Mouse (Mus musculus) kidney, embryonic 14.5 days (tissue): Measurements from ENCODE around the gene Tmem184a. TPM values are rescaled to one million over a fixed set of nuclear protein-coding genes. Genes with fewer than 3 reads are reported as not detected.

Experiments used
- ATAC-seq: fragments of 200-750 bp; cut with Nextera tagmentation; 2 replicates; pipeline ENCODE4 v1.8.0; 2017; ENCODE audit warnings: moderate number of reproducible peaks, mild to moderate bottlenecking, moderate TSS enrichment, moderate library complexity; ENCODE audit not compliant: low FRiP score, low TSS enrichment
- H3K27ac ChIP-seq: fragments of 300-500 bp; sonication (generic); 2 replicates; pipeline ENCODE4 v1.5.1; 2014; ENCODE audit warnings: low read depth, mild to moderate bottlenecking, low read length, moderate library complexity, mixed read lengths
- H3K27me3 ChIP-seq: fragments of 300-500 bp; sonication (generic); 2 replicates; pipeline ENCODE4 v1.6.1; 2014; ENCODE audit warnings: mild to moderate bottlenecking, low read length; ENCODE audit not compliant: control insufficient read depth, insufficient read depth
- H3K36me3 ChIP-seq: fragments of 300-500 bp; sonication (generic); 2 replicates; pipeline ENCODE4 v1.6.1; 2014; ENCODE audit warnings: low read length, mixed read lengths; ENCODE audit not compliant: control insufficient read depth, insufficient read depth
- H3K4me1 ChIP-seq: fragments of 300-500 bp; sonication (generic); 2 replicates; pipeline ENCODE4 v1.6.1; 2014; ENCODE audit warnings: low read length, mixed read lengths; ENCODE audit not compliant: control insufficient read depth, insufficient read depth
- H3K4me2 ChIP-seq: fragments of 300-500 bp; sonication (generic); replicated peaks from 2 replicates; pipeline ENCODE4 v1.6.1; 2014; ENCODE audit warnings: low read depth, mild to moderate bottlenecking, low read length
- H3K4me3 ChIP-seq: fragments of 300-500 bp; sonication (generic); 2 replicates; pipeline ENCODE4 v1.5.1; 2014; ENCODE audit warnings: mild to moderate bottlenecking, low read length
- H3K9ac ChIP-seq: fragments of 300-500 bp; sonication (generic); 2 replicates; pipeline ENCODE4 v1.6.1; 2014; ENCODE audit warnings: low read depth, mild to moderate bottlenecking, low read length, moderate library complexity
- H3K9me3 ChIP-seq: fragments of 300-500 bp; sonication (generic); 2 replicates; pipeline ENCODE4 v1.6.1; 2016; ENCODE audit warnings: low read length; ENCODE audit not compliant: control insufficient read depth
- WGBS: fragments of 180-500 bp; shearing (Covaris S2); extraction: QIAGEN DNeasy Blood & Tissue Kit; methylation state at CpG from one replicate; pipeline ENCODE4 v1.1.7; 2014; 5-methylcytosine and 5-hydroxymethylcytosine counted together
- polyA plus RNA-seq: library from polyadenylated mRNA; unstranded; fragments of >200 nt; fragmentation: Nextera tagmentation; extraction: Ambion mirVana; gene quantifications from 2 replicates; pipeline ENCODE4 v1.2.1, GENCODE M21; 2014

Gene Tmem184a
- polyA plus RNA-seq, 1 experiment from 2014 or later, result 4.9 TPM

DNA sequence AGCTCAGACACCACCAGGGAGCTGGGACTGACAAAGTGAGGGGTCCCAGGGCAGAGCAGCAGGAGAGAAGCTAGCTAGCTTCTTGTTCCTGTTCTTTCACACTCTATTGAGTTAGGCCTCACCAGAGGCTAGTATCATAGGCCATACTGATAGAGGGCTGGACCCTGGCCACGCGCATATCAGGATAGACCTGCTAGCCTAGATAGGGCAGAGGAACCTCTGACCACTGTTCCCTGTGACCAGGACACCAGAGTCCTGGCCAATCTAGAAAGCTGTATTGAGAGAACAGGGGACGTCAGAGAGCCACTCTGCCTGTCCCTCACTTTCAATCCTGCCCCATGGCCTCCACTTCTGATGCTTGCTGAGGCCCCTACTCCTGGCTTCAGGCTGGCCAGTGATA lies 1.7 kb downstream of the Tmem184a start:
- 88% methylated on average over 3 of the region's 3 CpGs for WGBS
- Histone ChIP-seq H3K4me3 (no peak overlapping the region), H3K27ac (no peak overlapping the region), H3K9me3 (no peaks in the 10 kb centered on the region), H3K4me2 (no peak overlapping the region), H3K27me3 (peaks cover 12% of the 10 kb centered on the region), H3K4me1 (peaks cover 8% of the 10 kb centered on the region; the same call in 1 of the 2 replicates), H3K9ac (no peak overlapping the region), H3K36me3 (peaks cover 11% of the 10 kb centered on the region; the same call in 1 of the 2 replicates)
- no peak for ATAC-seq

DNA sequence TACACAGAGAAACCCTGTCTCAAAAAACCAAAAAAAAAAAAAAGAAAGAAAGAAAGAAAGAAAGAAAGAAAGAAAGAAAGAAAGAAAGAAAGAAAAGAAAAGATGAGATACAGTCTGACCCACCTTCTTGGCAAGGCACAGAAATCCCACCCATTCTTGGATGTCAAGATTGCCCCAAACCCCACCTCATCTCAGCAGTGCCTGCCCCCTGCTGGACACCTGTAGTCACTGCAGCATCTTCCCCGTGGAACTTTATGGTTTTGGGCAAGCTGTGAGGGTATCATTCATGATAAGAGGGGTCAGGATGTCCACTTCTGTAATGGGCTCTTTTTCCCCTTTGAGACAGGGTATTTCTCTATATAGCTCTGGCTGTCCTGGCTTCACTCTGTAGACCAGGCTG lies 2.4 kb downstream of the Tmem184a start:
- H3K4me2 ChIP-seq, result no peak overlapping the region
- H3K36me3 ChIP-seq, result peaks cover 3% of the 10 kb centered on the region; the same call in 1 of the 2 replicates
- no peak overlapping the region for H3K4me3 ChIP-seq
- 13% methylated on average over 1 of the region's 1 CpGs for WGBS
- H3K27ac ChIP-seq, result no peak overlapping the region
- no peak overlapping the region for H3K9ac ChIP-seq
- no peak for ATAC-seq
- 0 out of 2 replicates have a peak, but pooled peaks cover under 1% of the 10 kb centered on the region for H3K4me1 ChIP-seq
- H3K27me3 ChIP-seq, result peaks cover 17% of the 10 kb centered on the region
- no peaks in the 10 kb centered on the region for H3K9me3 ChIP-seq

DNA sequence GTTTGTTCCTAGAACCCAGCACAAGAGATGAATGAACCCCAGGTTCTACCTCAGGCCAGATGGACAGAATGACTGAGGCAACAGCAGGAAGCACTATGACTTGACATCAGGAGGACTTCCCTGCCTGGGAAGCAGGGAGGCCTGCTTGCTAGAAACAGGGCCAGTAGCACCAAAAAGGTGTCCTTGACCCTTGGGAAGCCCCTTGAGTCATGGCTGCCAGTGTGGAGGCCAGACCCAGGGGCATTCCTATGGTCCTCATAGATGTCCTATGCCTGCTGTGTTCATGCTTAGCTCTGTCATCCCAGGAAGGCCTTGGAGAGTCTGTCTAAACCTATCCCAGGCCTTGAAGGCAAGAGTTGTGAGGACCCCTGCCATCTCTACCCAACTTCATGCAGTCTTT lies 3.3 kb downstream of the Tmem184a start:
- no peaks in the 10 kb centered on the region; the same call in 1 of the 2 replicates for H3K36me3 ChIP-seq
- ATAC-seq, result no peak
- H3K4me1 ChIP-seq, result no peaks in the 10 kb centered on the region
- H3K27me3 ChIP-seq, result peaks cover 17% of the 10 kb centered on the region
- H3K27ac ChIP-seq, result no peak overlapping the region
- H3K9me3 ChIP-seq, result no peaks in the 10 kb centered on the region
- no peak overlapping the region for H3K4me3 ChIP-seq
- H3K9ac ChIP-seq, result no peak overlapping the region
- no peak overlapping the region for H3K4me2 ChIP-seq

DNA sequence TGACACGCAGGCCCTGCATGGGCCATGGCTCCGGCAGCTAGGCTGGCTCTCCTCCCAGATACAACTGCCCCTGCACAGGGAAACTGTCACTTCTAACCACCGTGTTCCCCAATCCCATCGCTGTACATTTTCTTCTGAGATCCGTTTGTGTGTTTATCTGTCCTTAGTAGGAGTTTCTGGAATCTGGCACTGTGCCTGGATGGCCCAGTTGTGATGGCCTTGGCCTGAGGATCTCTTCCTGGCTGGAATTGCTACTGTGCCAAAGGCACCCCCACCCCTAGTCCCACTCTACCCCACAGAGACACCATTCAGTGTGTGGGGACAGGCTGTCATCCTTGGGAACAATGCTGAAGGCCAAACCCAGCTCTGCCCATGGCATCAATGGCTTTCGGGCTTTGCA lies 3.8 kb downstream of the Tmem184a start:
- Histone ChIP-seq H3K27me3 (peaks cover 17% of the 10 kb centered on the region), H3K27ac (no peak overlapping the region), H3K4me2 (no peak overlapping the region), H3K9ac (no peak overlapping the region), H3K4me3 (no peak overlapping the region), H3K9me3 (no peaks in the 10 kb centered on the region), H3K4me1 (no peaks in the 10 kb centered on the region), H3K36me3 (no peaks in the 10 kb centered on the region)
- WGBS, result 77% methylated on average over 6 of the region's 6 CpGs
- no peak for ATAC-seq

DNA sequence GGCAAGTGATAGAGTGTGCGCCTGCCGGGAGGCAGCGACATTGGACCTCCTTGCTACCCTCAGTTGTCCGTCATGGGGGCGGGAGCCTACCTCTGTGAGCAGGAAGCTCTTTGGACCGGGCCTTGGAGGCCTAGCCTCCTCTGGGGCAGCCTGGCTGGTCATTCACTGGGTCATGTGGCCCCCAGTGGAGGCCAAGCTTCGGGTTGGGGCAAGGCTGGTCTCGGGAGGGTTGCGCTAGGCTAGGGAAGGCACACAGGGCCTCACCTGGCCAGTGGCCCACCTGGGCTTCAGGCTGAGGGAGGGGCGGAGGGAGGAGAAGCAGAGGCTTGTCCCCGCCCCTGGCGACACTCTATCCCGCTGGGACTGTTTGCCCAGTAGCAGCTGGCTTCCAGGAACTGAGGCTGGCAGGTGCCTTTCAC lies 5.7 kb downstream of the Tmem184a start:
- no peak overlapping the region for H3K27ac ChIP-seq
- H3K4me3 ChIP-seq, result peak overlapping the region; percentile 25
- H3K4me2 ChIP-seq, result peak overlapping the region; percentile 33
- peak overlapping the region; percentile 44 for H3K9ac ChIP-seq
- peaks cover 17% of the 10 kb centered on the region for H3K27me3 ChIP-seq
- H3K36me3 ChIP-seq, result no peaks in the 10 kb centered on the region
- H3K9me3 ChIP-seq, result no peaks in the 10 kb centered on the region
- peak; percentile 24; the same call in 1 of the 2 replicates for ATAC-seq
- WGBS, result 6% methylated on average over 13 of the region's 13 CpGs
- no peaks in the 10 kb centered on the region for H3K4me1 ChIP-seq

DNA sequence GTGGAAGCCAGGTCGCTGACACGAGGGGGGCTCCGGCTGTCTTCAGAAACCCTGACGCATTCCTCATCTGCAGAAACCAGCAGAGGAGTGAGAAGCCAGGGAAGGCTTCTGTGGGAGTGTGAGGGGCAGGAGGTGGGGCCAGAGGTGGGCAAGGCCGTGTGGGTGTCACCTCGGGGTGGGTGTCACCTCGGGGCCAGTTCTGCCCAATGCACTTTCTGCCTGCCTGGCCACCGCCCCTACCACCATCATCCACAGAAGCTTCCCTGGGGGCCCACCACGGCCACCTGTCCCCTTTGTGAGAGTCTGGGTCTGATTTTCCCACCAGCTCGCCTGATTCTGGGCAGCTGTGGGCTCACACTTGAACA lies 6.6 kb downstream of the Tmem184a start:
- Histone ChIP-seq H3K4me2 (peak overlapping the region; percentile 33; the same call in 1 of the 2 replicates), H3K9me3 (no peaks in the 10 kb centered on the region), H3K4me1 (no peaks in the 10 kb centered on the region), H3K36me3 (no peaks in the 10 kb centered on the region), H3K4me3 (no peak overlapping the region), H3K9ac (no peak overlapping the region), H3K27ac (no peak overlapping the region), H3K27me3 (peaks cover 17% of the 10 kb centered on the region)
- WGBS, result 24% methylated on average over 10 of the region's 10 CpGs
- ATAC-seq, result no peak

DNA sequence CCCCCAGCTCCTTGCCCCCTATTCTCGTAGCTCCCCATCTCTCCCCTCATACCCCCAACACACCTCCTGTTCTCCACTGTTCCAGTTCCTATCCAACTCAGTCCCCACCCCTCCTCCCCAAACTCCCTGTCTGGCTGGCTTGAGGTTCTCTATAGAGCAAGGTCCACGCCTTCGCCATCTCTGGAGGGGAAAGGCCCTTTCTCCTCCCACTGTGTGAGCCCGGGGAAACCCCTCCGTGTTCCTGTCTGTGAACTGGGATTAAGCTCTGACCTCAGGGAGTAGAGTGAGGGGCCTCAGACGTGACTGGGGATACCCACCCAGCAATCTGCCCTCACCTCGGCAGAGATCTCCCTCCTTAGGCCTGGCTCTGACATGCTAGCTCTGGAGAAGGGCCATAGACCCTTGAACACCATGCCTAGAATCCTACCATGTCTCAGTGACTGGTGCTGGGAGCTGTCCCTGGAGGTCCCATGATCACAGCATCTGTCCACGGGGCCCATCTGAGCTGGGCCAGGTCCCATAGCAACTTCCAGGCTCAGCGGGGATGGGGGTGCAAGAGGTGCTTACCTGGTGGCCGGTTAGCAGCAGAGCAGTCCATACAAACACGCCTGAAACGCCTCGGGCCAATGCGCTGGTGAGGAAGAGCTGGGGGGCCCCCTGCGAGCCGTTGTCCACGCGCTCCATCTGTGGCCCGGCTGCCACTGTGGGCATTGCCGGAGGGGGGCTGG lies 7.2 kb downstream of the Tmem184a start:
- 75% methylated on average over 20 of the region's 20 CpGs for WGBS
- Histone ChIP-seq H3K9me3 (no peaks in the 10 kb centered on the region), H3K4me1 (no peaks in the 10 kb centered on the region), H3K27me3 (peaks cover 17% of the 10 kb centered on the region), H3K36me3 (no peaks in the 10 kb centered on the region), H3K27ac (no peak overlapping the region), H3K4me2 (no peak overlapping the region), H3K9ac (no peak overlapping the region), H3K4me3 (no peak overlapping the region)
- ATAC-seq, result no peak

DNA sequence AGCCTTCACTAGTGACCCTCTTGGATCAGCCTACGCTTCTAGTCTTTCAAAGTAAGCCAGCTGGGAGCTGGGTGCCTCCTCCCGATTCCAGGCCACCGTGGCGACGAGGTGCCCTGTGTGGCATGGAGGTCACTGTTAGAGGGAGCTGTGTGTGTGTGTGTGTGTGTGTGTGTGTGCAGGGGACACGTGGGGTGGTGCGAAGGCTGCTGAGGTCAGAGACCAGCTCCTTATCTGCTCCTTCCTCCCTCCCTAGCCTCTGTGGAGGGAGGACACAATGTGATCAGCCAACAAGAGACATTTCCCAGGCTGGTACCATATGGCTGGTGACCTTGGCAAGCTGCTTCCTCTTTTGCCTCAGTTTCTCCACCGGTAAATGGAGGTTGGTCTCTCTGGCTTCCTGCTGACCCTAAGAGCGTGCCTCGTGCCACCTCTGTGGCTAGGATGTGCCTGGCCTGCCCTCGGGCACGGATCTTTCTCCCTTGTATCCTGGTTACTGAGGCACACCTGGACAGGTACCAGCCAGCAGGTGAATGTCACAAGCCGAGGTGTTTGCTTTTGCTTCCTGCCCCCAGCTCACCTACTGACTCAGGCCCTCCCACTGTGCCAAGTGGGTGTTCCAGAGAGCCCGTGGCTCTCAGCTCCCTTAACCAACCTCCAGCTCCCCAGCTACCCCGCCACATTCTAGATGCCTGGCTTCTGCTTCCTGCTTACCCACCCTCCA lies 7.9 kb downstream of the Tmem184a start:
- no peak overlapping the region for H3K4me2 ChIP-seq
- no peak for ATAC-seq
- H3K27ac ChIP-seq, result no peak overlapping the region
- no peaks in the 10 kb centered on the region for H3K36me3 ChIP-seq
- 70% methylated on average over 15 of the region's 15 CpGs for WGBS
- no peaks in the 10 kb centered on the region for H3K9me3 ChIP-seq
- H3K9ac ChIP-seq, result no peak overlapping the region
- no peak overlapping the region for H3K4me3 ChIP-seq
- H3K4me1 ChIP-seq, result no peaks in the 10 kb centered on the region
- H3K27me3 ChIP-seq, result peaks cover 17% of the 10 kb centered on the region

DNA sequence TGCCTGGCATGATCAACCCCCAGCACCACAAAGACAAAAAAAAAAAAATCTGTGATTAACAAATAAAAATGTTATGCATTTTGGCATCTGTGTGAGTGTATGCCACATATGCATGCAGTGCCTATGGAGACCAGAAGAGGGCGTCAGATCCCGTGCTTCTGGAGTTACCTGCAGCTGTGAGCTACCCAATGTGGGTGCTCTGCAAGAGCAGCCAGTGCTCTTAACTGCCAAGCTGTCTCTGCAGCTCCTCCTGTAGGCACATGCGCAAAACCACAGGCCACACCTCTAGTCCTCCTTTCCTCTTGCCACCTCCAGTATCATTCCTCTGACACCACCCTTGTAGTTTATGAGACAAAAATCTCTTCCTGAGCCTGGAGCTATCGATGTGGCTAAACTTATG lies 10.3 kb downstream of the Tmem184a start:
- H3K9ac ChIP-seq, result no peak overlapping the region
- no peak for ATAC-seq

More for the DNA sequence above, 10.3 kb downstream of the Tmem184a start:
- H3K9me3 ChIP-seq, result no peaks in the 10 kb centered on the region
- WGBS, result 59% methylated on average over 4 of the region's 4 CpGs
- H3K4me1 ChIP-seq, result no peaks in the 10 kb centered on the region
- no peaks in the 10 kb centered on the region for H3K36me3 ChIP-seq
- H3K27me3 ChIP-seq, result peaks cover 13% of the 10 kb centered on the region
- H3K4me3 ChIP-seq, result no peak overlapping the region
- H3K4me2 ChIP-seq, result no peak overlapping the region
- H3K27ac ChIP-seq, result no peak overlapping the region
